Mouse (Mus musculus) layer of hippocampus, adult 2 months (tissue): ENCODE measurements around the gene Gm1043. TPM values are rescaled to one million over a fixed set of nuclear protein-coding genes. Genes with fewer than 3 reads are reported as not detected.

Source experiments
- DNase-seq, 2 experiments: peaks; one replicate each; pipeline ENCODE4 v3.0.0; 2022; ENCODE audit warnings: low spot score in 2 of 2
- H3K27ac ChIP-seq: fragments of 200-600 bp; 2 replicates; pipeline ENCODE4 v1.8.1; 2022
- H3K4me3 ChIP-seq: fragments of 200-600 bp; 2 replicates; pipeline ENCODE4 v1.8.1; 2022; ENCODE audit warnings: mild to moderate bottlenecking
- CTCF ChIP-seq: fragments of 200-600 bp; conservative IDR thresholded peaks from 2 replicates; pipeline ENCODE4 v1.8.1; 2022; ENCODE audit warnings: antibody characterized with exemption, mild to moderate bottlenecking, moderate library complexity
- total RNA-seq, 2 experiments: library from RNA; stranded (reverse); gene quantifications; 2 replicates each; pipeline ENCODE4 v1.2.3; 2021

Gm1043 gene
- total RNA-seq, 2 experiments from 2014 or later, result 31.8 to 33.1 TPM

DNA sequence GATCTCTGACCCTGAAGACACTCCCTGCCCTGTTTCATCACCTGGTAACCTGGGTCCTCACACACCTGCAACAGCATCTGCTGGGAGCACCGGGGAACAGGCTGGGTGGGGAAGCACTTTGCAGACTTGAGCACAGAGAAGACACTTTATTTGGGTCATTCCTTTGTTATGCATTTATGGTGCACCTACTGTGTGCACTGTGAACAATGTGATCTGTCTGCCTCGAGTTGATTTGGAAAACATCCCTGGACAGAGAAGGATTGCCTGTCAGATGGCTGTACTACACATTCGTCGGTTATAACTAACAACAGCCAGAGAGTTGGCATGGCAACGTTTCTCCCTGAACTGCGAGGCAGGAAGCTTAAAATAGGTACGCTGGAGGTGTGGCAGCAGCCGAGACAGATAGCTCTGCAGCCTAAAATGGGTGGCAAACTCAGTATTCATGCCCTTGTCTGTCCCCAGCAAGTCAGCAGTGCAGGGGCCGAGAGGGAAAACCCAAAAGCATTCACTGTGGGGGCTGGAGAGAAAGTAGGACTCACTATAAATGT is 147.9 kb downstream of the Gm1043 start:
- Histone ChIP-seq H3K4me3 (no peak overlapping the region), H3K27ac (peak overlapping the region; percentile 82)
- TF ChIP-seq CTCF, result no peak
- peak; percentile 68 to 82 for DNase-seq

DNA sequence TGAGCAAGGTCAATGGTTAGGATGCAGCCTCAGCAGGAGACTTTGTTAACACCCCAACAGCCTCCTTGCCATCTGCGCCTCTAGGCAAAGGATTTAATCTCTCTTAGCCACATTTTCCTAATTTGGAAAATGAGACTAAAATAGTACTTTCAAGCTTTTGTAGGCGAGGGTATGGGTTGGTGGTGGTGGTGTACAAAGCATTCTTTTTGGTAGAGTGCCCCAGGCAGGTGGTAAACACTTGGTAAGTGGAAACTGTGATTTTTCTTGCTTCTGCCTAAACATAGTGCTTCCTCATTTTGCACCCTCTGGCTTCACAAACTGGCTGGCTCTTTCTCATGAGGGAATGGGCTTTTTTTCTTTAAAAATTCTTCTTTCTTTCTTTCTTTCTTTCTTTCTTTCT is 153.5 kb downstream of the Gm1043 start:
- DNase-seq, result no peak
- no peak for TF ChIP-seq CTCF
- Histone ChIP-seq H3K4me3 (no peak overlapping the region), H3K27ac (peak overlapping the region; percentile 39; the same call in 1 of the 2 replicates)

DNA sequence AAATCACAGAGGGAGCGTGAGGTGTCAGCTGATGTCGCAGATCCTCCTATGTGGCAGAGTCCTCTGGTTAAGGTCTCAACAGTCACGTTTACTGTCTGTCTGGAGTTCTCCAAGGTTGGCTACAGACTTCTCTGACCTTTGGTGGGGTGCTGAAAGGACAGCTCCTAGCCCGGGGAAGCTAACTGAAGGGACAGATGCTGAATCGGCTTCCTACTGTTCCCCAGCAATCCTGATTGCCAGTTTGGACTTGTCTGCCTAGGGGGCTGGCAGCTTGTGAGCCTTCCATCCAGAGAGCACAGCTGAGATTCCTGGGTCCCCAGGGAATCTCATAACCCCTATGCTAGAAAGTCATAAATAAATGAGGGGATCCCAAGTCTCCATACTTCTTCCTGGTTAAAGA is 155.4 kb downstream of the Gm1043 start:
- no peak overlapping the region; the same call in 1 of the 2 replicates for H3K27ac ChIP-seq
- H3K4me3 ChIP-seq, result no peak overlapping the region
- no peak for TF ChIP-seq CTCF
- DNase-seq, result no peak

DNA sequence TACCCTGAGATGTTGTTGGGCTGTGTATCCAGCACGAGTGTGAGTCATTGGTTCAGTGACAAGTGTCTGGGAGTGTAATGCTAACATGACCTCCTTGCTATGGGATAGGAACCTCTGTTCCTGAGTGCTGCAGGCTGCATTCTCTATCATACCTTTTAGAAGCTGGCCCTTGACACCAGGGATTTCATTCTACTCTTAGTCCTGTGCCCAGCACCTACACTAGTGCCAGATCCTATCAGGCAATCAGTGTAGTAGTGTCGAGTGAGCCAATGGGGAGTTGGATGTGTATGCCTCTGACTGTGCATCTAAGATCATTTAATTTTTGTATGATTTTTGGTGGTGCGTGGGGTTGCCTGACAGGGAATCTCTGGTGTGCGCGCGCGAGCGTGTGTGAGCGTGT is 156.1 kb downstream of the Gm1043 start:
- no peak for TF ChIP-seq CTCF
- no peak for DNase-seq

DNA sequence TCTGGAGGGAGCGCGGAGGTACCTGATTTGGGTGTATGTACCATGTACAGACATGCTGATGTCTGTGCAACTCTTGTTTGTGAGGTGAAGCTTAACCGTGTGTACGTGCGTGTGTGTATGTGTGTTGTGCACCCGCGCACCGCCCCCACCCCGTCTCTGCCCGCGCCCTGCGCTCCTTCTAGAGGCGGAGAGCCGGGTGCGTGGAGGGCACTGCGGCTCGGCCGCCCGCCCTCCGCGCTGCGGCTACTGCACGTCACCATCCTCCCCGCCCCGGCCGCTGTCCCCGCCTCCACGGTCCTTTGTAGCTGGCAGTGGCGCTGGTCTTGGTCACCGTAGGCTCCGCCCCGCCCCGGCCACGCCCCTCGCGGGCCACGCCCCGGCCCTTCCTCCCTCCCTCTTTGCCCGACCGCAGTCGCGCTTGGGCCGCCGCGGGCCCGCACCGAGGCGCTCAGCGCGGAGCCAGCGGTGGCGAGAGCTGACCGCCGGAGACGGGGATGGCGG is 156.5 kb downstream of the Gm1043 start, which contains the start of gene Crmp1:
Gene Crmp1, plus strand, starts transcription at position 290 of the 501 bp plus-strand sequence.
- peak; percentile 86 to 87 for DNase-seq
- TF ChIP-seq CTCF, result no peak
- Histone ChIP-seq H3K27ac (peak within 1 kb of the TSS; percentile 94), H3K4me3 (peak within 1 kb of the TSS; percentile 90)

More for the DNA sequence above, 156.1 kb downstream of the Gm1043 start:
- H3K4me3 ChIP-seq, result peak overlapping the region; percentile 90
- peak overlapping the region; percentile 94 for H3K27ac ChIP-seq

DNA sequence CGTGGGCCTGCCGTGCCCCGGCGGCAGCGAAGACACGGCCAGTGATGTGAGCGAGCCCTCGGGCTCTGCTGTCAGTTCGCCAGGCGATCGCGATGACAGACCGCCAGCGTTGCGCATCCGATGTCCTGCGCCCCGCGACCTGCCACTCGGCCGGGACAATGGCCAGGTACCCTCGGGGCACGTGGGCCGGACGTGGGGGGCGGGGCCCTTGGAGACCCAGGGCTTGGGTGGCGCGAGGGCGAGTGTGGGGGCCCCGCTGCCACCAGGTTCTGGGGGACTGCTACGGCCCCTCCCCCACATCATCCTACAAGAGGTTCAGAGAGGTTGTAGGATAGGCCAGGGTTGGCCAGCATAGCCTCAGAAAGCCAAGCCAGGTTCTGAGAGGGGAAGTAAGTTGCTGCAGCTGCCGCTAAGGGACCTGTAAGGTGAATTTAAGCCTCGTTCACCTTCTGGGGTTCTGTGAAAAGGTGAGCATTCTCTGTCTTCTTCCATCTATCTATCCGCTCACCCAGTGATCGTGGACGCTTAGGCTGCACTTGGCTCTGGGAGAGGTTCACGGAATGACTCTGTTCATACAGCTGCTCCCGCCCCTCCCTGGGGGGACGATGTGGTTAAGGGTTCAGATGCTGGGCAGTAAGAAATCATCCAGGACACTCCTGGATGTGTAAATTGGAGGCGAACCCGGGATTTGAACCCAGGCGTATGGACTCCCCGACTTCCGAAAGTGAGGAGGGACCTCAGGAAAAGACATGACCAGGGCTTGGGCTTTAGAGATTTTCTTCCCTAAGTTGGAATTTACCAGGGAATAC is 157.4 kb downstream of the Gm1043 start:
- H3K27ac ChIP-seq, result peak overlapping the region; percentile 94
- TF ChIP-seq CTCF, result no peak
- no peak for DNase-seq
- peak overlapping the region; percentile 90 for H3K4me3 ChIP-seq

DNA sequence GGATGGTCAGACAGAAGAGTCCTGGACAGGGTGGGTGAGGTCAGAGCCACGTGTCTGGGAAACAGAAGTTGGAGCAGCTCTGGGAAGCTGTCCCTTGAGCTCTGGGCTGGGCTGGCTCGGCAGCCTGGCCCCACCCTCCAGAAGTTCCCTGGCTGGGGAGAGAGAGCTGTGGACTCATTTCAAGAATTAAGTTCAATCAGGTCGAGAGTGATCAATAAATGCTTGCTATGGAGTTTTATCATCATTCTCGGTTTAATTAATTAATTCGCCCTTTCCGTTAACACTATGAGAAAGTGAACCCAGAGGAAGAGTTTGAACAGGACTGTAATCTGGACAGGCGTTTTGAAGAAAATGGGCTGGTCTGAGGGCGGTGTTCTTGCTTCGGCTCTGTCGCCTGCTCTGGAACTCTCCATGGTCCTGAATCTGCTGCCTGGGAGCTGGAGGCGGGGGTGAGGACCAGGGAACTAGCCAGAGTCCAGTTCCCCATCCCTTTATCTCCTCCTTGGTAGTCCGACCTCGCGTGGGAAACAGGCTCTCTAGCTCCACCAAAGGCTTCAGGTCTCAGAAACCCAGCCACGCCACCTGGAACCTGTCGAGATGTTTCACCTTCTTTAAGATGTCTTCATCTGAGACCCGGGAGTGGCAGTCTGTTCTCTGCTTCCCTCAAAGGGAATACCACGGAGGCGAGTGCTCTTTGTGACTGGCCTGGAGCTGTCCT is 158.2 kb downstream of the Gm1043 start:
- no peak for DNase-seq
- peak overlapping the region; percentile 90 for H3K4me3 ChIP-seq
- H3K27ac ChIP-seq, result peak overlapping the region; percentile 94
- TF ChIP-seq CTCF, result no peak

DNA sequence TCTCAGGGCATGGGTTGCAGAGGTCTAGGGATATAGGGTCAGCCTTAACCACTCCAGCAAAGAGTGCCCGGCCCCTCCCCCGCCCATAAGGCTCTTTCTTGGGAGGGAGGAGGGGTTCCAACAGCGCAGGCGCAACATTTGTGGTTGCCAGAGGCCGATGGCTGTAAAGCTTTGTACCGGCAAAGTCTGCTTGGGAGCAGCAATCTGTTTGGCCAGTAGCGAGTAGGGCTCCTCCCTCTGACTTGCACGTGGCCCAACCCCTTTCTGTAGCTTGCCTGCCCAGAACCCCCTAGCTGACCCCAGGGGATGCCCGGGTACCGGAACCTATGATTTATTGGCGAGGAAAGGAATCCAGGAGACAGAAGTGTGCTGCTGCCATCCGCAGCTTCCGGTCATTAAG is 159.0 kb downstream of the Gm1043 start:
- peak overlapping the region; percentile 94 for H3K27ac ChIP-seq
- H3K4me3 ChIP-seq, result peak overlapping the region; percentile 90
- no peak for TF ChIP-seq CTCF
- peak; percentile 74 to 76 for DNase-seq

DNA sequence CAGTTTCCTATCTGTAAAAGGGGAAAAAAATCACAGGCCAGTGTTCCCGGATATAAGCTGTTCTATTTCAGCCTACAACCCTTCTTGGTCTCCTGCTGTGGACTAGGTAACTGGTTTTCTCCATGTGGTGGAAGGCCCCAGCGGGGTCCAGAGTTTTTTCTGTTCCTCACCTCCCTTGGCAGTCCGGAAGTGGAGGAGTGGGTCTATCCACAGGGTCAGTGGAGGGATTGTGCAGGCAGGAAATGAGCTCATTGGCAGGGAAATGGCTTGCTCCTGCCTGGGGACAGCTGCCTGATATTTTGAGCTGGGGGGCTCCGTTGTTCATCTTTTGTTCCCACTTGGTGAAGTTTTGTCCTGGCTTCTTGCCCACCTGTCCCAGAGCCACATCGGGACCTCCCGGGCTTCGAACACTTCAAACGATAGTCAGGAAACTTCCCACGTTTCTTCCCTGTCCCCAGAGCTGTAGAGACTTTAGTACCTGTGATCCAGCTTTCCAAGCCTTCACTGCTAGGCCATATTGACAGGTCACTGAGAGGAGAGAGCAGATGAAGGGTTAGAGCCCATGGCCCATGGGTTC is 159.6 kb downstream of the Gm1043 start:
- TF ChIP-seq CTCF, result no peak
- DNase-seq, result no peak
- Histone ChIP-seq H3K4me3 (peak overlapping the region; percentile 90), H3K27ac (peak overlapping the region; percentile 94)

DNA sequence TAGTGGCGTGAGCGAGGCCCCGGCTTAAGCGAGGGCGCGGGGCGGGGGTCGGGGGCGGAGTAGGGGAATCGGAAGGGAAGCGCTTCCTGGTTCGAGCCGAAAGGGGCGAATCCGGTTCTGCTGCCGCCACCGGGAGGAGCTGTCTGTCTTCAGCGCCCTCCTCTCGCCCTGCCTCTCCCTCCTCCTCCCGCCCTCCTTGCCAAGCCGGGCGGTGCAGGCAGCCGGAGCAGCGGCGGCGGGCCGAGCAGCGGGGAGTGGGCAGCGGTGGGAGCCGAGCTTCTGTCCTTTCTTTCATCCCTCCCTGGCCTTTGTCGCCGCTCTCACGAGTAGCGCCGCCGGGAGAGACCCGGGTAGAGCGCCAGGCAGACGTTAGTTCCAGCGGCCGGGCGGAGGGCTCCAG is 160.5 kb downstream of the Gm1043 start:
- TF ChIP-seq CTCF, result peak; percentile 70
- DNase-seq, result peak; percentile 77 to 86
- peak overlapping the region; percentile 90 for H3K4me3 ChIP-seq
- H3K27ac ChIP-seq, result peak overlapping the region; percentile 94

DNA sequence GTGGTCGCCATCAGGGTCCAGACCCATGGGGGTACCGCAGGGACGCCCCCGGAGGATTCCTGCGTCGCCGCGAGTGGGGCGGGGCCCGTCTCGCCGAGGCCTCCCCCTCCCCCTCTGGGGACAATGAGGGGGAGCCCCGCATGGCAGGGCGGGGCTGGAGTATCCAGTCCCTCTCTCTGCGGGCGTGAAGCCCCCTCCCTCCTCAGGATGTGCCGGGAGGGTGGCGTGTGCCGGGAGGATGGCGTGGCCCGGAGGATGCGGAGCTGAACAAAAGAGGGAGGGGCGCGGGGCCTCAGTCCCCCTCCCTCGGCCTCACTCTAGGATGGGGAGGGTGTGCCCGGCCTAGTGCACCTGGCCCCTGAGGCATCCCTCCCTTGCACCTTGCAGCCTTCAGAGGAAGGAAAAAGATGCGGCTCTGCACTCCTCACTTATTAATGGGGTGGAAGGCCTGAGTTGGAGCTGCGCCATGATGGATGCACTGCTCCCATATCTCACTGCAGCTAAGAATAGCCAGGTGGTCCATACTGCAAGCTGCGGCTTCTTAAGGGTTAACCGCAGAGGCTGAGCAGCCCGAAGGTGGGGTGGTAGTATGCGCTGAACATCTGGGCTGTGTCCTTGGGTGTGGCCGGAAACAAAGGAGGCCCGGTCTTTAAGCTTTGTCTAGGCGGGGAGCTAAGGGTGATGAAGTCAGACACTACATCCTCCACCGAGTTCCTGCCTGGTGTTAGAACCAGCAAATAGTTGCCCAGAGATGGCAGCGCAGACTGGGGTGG is 161.2 kb downstream of the Gm1043 start:
- no peak for DNase-seq
- peak overlapping the region; percentile 94 for H3K27ac ChIP-seq
- TF ChIP-seq CTCF, result no peak
- H3K4me3 ChIP-seq, result peak overlapping the region; percentile 90

DNA sequence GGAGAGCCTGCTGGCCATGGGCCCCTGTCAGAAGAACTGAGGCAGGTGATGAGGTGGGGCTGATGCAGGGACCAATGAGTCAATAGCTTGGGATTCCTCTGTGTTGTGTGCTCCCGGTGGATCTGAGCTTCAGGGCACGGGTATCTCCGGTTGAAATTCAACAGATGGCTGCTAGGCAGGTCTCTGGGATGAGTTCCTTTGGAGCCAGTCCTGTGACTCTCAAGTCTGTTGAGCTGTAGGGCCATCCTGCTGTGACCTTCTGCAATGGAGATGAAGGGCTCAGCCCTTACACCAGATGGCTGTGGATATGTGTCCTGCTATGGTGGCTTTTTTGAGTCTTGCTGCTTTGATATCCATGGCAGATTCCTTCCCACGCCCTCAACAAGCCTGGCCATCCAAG is 162.3 kb downstream of the Gm1043 start:
- no peak for DNase-seq
- H3K27ac ChIP-seq, result no peak overlapping the region
- no peak for TF ChIP-seq CTCF
- H3K4me3 ChIP-seq, result peak overlapping the region; percentile 34
